Mouse (Mus musculus): ENCODE results near the gene Cdh7. TPM values are rescaled to one million over a fixed set of nuclear protein-coding genes. Genes with fewer than 3 reads are reported as not detected.

The Cdh7 gene
- polyA plus RNA-seq (2017; shearing (Covaris generic)), result 0.07 TPM

DNA sequence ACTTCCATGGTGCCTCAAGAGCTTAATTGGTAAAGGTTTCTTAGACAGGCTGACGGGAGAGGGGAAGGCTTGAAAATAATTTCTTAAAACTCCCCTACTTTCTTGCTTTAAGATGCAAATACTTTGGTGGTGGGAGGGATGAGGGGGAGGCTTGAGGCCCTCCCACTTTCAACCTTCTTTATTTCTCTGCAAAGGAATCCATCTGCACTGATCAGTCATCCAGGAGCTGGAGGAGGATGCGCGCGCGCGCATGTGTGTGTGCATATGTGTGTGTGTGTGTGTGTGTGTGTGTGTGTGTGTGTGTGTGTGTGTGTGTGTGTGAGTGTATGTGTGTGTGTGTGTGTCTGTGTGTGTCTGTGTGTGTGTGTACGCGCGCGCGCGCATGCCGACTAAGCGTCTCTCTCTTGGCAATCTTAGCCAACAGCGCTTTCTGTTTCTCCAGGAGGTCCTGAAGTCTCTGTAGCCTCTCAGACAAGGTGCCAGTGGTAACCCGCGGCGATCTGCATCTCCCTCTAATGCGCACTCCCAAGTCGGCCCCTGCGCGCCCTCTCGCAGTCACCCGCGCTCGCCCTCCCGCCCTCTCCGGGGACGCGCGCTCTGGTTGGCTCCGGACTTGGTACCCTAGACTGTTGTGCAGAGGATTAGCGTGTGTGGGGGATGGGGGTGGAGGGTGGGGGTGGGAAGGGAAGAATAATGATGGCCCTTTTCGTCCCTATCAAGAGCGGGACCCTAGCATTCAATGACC is at the start of gene Cdh7:
Gene Cdh7 (plus strand): TSS at position 368 of the 745 bp plus-strand sequence.

Data from naive thymus-derived CD4-positive, alpha-beta T cell, adult 5 months (primary cell).